Mouse (Mus musculus): ENCODE measurements around the gene Camk1d. TPM values are rescaled to one million over a fixed set of nuclear protein-coding genes. Genes with fewer than 3 reads are reported as not detected.
"Not testable (repeated sequence)": the region's sequence is repeated elsewhere in the genome, so short reads cannot be mapped to it uniquely, and the experiment has no call there.

The Camk1d gene
- polyA plus RNA-seq, 1 experiment: 9.8 TPM

DNA sequence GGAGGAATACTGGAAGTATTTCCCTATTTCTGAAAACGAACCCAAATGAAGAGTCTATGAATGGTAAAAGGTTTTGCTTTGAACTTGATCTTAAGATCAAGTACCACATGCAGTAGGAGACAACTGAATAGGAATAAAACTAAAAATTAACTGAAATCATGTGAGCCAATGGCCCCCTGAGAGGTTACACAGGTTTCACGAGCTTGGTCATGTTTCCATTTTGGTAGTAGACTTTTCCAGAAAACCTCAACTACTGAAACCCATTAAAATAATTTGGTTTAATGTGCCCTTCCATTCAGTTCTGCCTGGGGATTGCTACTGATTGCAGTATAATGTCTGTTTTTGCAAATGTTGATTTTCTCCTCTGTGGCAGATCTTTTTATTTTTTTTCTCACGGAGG is 316.8 kb downstream of the Camk1d start:
- Histone ChIP-seq H3K4me3 (replicated peaks; ENCODE audit: control insufficient read depth, low read depth, low read length) (no peak overlapping the region), H3K27ac (ENCODE audit: control insufficient read depth, insufficient read depth, low read depth, low read length, poor library complexity) (no peak overlapping the region), H3K4me1 (ENCODE audit: control insufficient read depth, insufficient read depth, low read length) (no peaks in the 10 kb centered on the region)
- WGBS: 69% methylated on average over 3 of the region's 3 CpGs
- TF ChIP-seq POLR2A (IDR thresholded peaks at IDR 0.05; ENCODE audit: borderline replicate concordance, control insufficient read depth, low read depth, low read length) (no peak), CTCF (IDR thresholded peaks at IDR 0.05; ENCODE audit: control insufficient read depth, insufficient read depth, low read length) (no peak)

DNA sequence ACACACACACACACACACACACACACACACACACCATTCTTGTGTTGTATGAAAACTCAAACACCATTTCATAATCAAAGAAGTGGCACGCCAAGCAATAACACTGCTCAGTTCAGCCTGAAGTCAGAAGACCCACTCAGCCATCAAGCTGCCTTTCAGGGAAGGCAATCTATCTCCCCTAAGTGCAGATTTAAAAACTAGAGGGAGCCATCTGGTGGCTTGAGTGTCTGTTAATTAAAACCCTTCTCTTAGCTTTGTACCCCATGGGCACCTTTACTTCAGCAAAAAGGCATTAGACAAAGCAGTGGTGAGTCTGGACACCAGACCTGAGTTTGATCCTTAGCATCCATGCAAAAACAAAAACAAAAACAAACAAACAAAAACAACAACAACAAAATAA is 317.9 kb downstream of the Camk1d start:
- H3K27ac ChIP-seq (ENCODE audit: control insufficient read depth, insufficient read depth, low read depth, low read length, poor library complexity): no peak overlapping the region
- TF ChIP-seq CTCF (IDR thresholded peaks at IDR 0.05; ENCODE audit: control insufficient read depth, insufficient read depth, low read length): no peak
- TF ChIP-seq POLR2A (IDR thresholded peaks at IDR 0.05; ENCODE audit: borderline replicate concordance, control insufficient read depth, low read depth, low read length): no peak
- no peaks in the 10 kb centered on the region; the same call in 1 of the 2 replicates for H3K4me1 ChIP-seq (ENCODE audit: control insufficient read depth, insufficient read depth, low read length)
- H3K4me3 ChIP-seq (replicated peaks; ENCODE audit: control insufficient read depth, low read depth, low read length): no peak overlapping the region
- 76% methylated on average over 1 of the region's 1 CpGs for WGBS

DNA sequence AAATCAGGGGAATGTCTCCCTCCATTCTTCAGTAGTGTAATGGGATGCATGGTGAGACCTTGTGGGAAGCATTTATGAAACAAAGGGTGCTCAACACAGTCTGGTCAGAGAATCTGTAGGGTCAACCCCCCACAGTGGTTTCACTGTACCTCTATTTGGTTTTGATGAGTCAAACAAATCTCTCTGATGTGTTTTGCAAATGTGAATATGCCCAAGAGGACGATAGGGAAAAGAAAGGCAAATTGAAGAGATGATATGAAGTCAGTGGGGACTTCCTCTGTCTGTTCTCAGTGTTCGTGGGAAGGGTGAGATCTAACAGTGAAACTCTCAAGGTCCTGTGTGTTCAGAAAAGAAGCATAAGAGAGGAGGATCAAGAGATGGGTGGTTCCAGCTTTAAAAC is 318.4 kb downstream of the Camk1d start:
- WGBS: 59% methylated on average over 2 of the region's 2 CpGs
- no peak for TF ChIP-seq CTCF (IDR thresholded peaks at IDR 0.05; ENCODE audit: control insufficient read depth, insufficient read depth, low read length)
- no peak for TF ChIP-seq POLR2A (IDR thresholded peaks at IDR 0.05; ENCODE audit: borderline replicate concordance, control insufficient read depth, low read depth, low read length)
- H3K27ac ChIP-seq (ENCODE audit: control insufficient read depth, insufficient read depth, low read depth, low read length, poor library complexity): no peak overlapping the region

DNA sequence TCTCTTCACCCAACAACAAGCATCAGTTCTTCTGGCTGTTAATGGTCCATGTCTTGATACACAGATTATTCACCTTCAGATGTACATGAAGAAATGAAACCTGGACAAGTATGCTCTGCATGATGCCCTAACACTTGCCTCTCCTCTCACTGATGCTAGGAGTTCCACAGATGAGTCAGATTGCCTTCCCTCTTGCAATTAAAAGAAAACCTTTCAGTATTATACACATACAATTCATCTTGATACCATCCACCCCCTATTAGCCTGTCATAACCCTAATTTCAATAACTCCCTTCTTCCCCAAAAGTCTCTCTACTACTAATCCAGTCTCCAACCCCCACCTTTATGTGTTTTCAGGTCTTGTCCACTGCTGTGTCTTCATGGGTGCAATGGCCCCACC is 321.4 kb downstream of the Camk1d start:
- TF ChIP-seq CTCF (IDR thresholded peaks at IDR 0.05; ENCODE audit: control insufficient read depth, insufficient read depth, low read length) (no peak), POLR2A (IDR thresholded peaks at IDR 0.05; ENCODE audit: borderline replicate concordance, control insufficient read depth, low read depth, low read length) (no peak)
- Histone ChIP-seq H3K4me1 (ENCODE audit: control insufficient read depth, insufficient read depth, low read length) (no peaks in the 10 kb centered on the region; the same call in 1 of the 2 replicates), H3K27ac (ENCODE audit: control insufficient read depth, insufficient read depth, low read depth, low read length, poor library complexity) (no peak overlapping the region), H3K4me3 (replicated peaks; ENCODE audit: control insufficient read depth, low read depth, low read length) (no peak overlapping the region)

More for the DNA sequence above, 318.4 kb downstream of the Camk1d start:
- H3K4me3 ChIP-seq (replicated peaks; ENCODE audit: control insufficient read depth, low read depth, low read length): no peak overlapping the region
- H3K4me1 ChIP-seq (ENCODE audit: control insufficient read depth, insufficient read depth, low read length): no peaks in the 10 kb centered on the region; the same call in 1 of the 2 replicates

DNA sequence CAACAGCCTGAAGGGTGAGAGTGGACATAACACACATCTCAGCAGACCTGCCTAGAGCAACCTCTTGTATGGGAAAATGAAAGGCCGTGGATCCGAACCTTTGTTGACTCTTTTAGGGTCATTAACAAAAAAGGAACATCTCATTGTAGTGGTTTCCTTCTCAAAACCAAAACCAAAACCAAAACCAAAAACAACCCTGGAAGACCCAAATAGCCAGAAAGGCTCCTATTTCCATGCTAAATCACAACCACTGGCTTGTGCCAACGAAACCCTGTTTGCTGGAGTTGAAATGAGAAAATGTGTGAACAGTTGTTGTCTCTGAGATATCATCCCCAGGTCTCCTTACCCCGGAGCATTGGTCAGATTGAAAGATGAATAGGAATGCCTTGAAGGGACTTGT is 321.8 kb downstream of the Camk1d start:
- WGBS: 42% methylated on average over 4 of the region's 4 CpGs
- TF ChIP-seq CTCF (IDR thresholded peaks at IDR 0.05; ENCODE audit: control insufficient read depth, insufficient read depth, low read length): no peak
- TF ChIP-seq POLR2A (IDR thresholded peaks at IDR 0.05; ENCODE audit: borderline replicate concordance, control insufficient read depth, low read depth, low read length): no peak
- H3K4me3 ChIP-seq (replicated peaks; ENCODE audit: control insufficient read depth, low read depth, low read length): no peak overlapping the region
- no peaks in the 10 kb centered on the region; the same call in 1 of the 2 replicates for H3K4me1 ChIP-seq (ENCODE audit: control insufficient read depth, insufficient read depth, low read length)
- no peak overlapping the region for H3K27ac ChIP-seq (ENCODE audit: control insufficient read depth, insufficient read depth, low read depth, low read length, poor library complexity)

DNA sequence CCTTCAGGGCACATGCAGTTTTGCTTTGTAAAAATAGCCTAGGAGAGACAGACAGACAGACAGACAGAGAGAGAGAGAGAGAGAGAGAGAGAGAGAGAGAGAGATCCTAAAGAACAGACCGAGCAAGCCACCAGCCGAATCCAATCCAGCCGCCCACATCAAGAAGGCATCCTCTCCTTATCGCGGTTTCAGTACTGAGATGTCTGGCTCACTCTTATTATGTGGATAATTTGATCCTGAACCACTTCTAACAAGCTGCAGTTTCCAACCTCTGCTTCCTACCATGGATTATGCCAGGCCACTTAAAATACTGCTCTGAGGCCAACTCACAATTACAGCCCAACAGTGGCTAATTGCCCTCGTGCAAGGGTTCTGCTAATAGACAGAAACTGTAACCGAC is 325.9 kb downstream of the Camk1d start:
- H3K27ac ChIP-seq (ENCODE audit: control insufficient read depth, insufficient read depth, low read depth, low read length, poor library complexity): no peak overlapping the region
- TF ChIP-seq POLR2A (IDR thresholded peaks at IDR 0.05; ENCODE audit: borderline replicate concordance, control insufficient read depth, low read depth, low read length): no peak
- no peak for TF ChIP-seq CTCF (IDR thresholded peaks at IDR 0.05; ENCODE audit: control insufficient read depth, insufficient read depth, low read length)
- WGBS: 88% methylated on average over 7 of the region's 7 CpGs
- no peak overlapping the region for H3K4me3 ChIP-seq (replicated peaks; ENCODE audit: control insufficient read depth, low read depth, low read length)
- H3K4me1 ChIP-seq (ENCODE audit: control insufficient read depth, insufficient read depth, low read length): no peaks in the 10 kb centered on the region; the same call in 1 of the 2 replicates

DNA sequence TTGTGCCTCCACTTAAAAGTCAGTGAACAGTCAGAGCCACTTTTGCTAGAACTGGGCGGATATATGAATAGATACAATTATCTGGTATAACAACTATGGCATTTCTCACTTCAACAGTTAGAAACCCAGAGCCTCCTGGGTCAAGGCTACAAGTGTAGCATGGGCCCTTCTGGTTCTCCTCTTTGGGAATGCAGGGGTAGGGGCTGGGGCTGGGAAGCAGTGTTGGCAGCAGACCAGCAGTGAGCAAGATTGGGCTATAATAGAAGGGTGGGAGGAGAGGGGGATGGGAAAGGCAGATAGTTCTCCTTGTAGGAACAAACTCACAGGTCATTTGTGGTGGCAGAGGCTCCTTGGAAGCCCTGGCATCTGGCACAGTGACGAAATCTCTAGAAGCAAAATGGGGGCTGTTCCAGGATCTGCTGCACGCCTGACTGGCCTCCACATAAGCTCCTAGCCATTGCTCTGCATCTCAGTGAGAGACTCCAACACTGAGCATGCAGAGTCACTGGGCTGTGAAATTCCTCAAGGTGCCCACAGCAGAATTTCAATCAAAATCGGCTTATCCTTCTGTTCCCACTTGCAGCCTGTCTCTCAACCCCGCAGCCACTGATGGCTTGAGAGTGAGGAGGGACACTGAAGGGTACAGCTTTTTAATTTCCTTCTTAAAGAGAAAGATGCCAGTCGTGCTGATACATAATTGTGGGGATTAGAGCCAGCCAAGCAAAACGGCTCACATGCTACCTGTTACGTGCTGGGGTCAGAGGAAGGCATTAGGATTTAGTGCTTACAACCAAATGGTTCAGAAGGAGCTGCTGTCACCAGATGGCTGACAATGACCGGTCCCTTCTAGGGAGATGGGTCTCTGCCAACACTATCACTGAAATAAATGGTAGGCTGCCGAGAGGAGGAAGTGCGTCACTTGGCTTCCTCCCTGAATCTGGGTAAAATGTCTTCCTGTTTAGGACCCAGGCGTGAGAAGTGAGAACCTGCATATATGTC is 332.3 kb downstream of the Camk1d start:
- 59% methylated on average over 12 of the region's 12 CpGs for WGBS
- no peak overlapping the region for H3K4me3 ChIP-seq (replicated peaks; ENCODE audit: control insufficient read depth, low read depth, low read length)
- TF ChIP-seq CTCF (IDR thresholded peaks at IDR 0.05; ENCODE audit: control insufficient read depth, insufficient read depth, low read length) (no peak), POLR2A (IDR thresholded peaks at IDR 0.05; ENCODE audit: borderline replicate concordance, control insufficient read depth, low read depth, low read length) (no peak)
- H3K4me1 ChIP-seq (ENCODE audit: control insufficient read depth, insufficient read depth, low read length): no peaks in the 10 kb centered on the region
- no peak overlapping the region for H3K27ac ChIP-seq (ENCODE audit: control insufficient read depth, insufficient read depth, low read depth, low read length, poor library complexity)

DNA sequence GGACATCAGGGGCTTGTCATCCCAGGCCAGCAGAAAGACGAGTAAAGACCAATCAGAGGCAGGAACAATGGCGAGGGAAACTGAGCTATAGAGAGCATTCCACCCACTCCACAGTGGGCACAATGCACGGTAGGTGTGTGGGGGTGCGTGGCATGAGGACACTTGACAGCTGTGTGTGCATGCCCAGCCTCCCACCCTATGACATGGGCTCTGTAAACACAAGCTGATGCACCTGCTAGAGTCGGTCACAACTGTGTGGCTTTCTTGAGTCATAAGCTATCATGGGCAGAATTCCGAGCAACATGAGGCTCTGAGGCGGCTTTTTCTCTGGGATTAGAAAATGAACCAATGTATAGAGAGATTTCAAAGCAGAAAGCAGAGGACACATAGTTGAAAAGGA is 333.3 kb downstream of the Camk1d start:
- Histone ChIP-seq H3K4me3 (replicated peaks; ENCODE audit: control insufficient read depth, low read depth, low read length) (no peak overlapping the region), H3K27ac (ENCODE audit: control insufficient read depth, insufficient read depth, low read depth, low read length, poor library complexity) (no peak overlapping the region), H3K4me1 (ENCODE audit: control insufficient read depth, insufficient read depth, low read length) (no peaks in the 10 kb centered on the region)
- WGBS: 82% methylated on average over 7 of the region's 7 CpGs
- no peak for TF ChIP-seq POLR2A (IDR thresholded peaks at IDR 0.05; ENCODE audit: borderline replicate concordance, control insufficient read depth, low read depth, low read length)
- TF ChIP-seq CTCF (IDR thresholded peaks at IDR 0.05; ENCODE audit: control insufficient read depth, insufficient read depth, low read length): no peak

DNA sequence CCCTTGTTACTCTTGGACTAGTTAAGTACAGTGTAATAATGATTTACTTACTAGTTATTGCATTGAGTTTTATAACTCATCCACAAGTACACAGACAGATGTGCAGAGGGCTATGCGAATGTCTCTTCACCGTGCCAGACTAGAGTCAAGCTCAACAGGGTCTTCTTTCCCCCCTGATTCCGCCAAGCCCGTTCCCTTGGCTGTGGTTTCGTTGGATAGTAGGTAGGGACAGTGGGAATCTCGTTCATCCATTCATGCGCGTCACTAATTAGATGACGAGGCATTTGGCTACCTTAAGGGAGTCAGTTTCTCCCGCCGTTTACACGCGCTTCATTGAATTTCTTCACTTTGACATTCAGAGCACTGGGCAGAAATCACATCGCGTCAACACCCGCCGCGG is 335.4 kb downstream of the Camk1d start:
- H3K27ac ChIP-seq (ENCODE audit: control insufficient read depth, insufficient read depth, low read depth, low read length, poor library complexity); H3K4me1 ChIP-seq (ENCODE audit: control insufficient read depth, insufficient read depth, low read length); H3K4me3 ChIP-seq (replicated peaks; ENCODE audit: control insufficient read depth, low read depth, low read length): not testable (repeated sequence)
- WGBS: 52% methylated on average over 18 of the region's 18 CpGs

All from bone marrow, adult 2 months (tissue).